Mouse (Mus musculus) common myeloid progenitor, adult 5-6 weeks (primary cell): ENCODE measurements around the gene Lpxn. TPM values are rescaled to one million over a fixed set of nuclear protein-coding genes. Genes with fewer than 3 reads are reported as not detected.

Experiments
- ATAC-seq: replicated peaks from 2 replicates; pipeline ENCODE4 v1.8.0; 2016; ENCODE audit warnings: low read depth, mild to moderate bottlenecking, moderate TSS enrichment, inconsistent platforms; ENCODE audit not compliant: poor library complexity, severe bottlenecking
- total RNA-seq: library from RNA; stranded (forward); fragments of 200-1000, 187-1606 nt; gene quantifications from 2 replicates; pipeline ENCODE4 v1.2.3, GENCODE M21; 2017

The Lpxn gene
- total RNA-seq, result 1.6 and 4.3 TPM in 2 replicates

- ATAC-seq, result peak; percentile 69
These were observed at the start of gene Lpxn, which contains the start of gene Zfp91 for GRCm38 (mm10) chr19:12795511-12796327. Gene Lpxn (plus strand): TSS chr19:12796193. Gene Zfp91 (minus strand): TSS chr19:12796126.

- no peak for ATAC-seq
These were observed 39.7 kb upstream of the Lpxn start for GRCm38 (mm10) chr19:12756286-12756685.

- no peak for ATAC-seq
These were observed 37.0 kb upstream of the Lpxn start for GRCm38 (mm10) chr19:12758936-12759478.

- no peak for ATAC-seq
These were observed 36.3 kb upstream of the Lpxn start for GRCm38 (mm10) chr19:12759656-12760055.

GRCm38 (mm10) chr19:12762212-12763130 is 33.5 kb upstream of the Lpxn start:
- no peak for ATAC-seq

GRCm38 (mm10) chr19:12765308-12765707 is 30.7 kb upstream of the Lpxn start, which contains the start of gene Cntf:
Gene Cntf (minus strand): TSS chr19:12765632.
- ATAC-seq, result no peak

GRCm38 (mm10) chr19:12770888-12771287 is 25.1 kb upstream of the Lpxn start:
- no peak for ATAC-seq

GRCm38 (mm10) chr19:12780437-12780836 is 15.6 kb upstream of the Lpxn start:
- ATAC-seq, result no peak

GRCm38 (mm10) chr19:12786803-12787395 is 9.1 kb upstream of the Lpxn start:
- no peak for ATAC-seq

GRCm38 (mm10) chr19:12787721-12788120 is 8.3 kb upstream of the Lpxn start:
- ATAC-seq, result no peak

- no peak for ATAC-seq
These were observed 3.6 kb upstream of the Lpxn start for GRCm38 (mm10) chr19:12792374-12792773.

GRCm38 (mm10) chr19:12794056-12795044 is 1.6 kb upstream of the Lpxn start:
- peak; percentile 39 for ATAC-seq

- ATAC-seq, result no peak
These were observed 883 bp upstream of the Lpxn start for GRCm38 (mm10) chr19:12795110-12795509.

- peak; percentile 48 for ATAC-seq
These were observed 437 bp downstream of the Lpxn start for GRCm38 (mm10) chr19:12796328-12796931.

- no peak for ATAC-seq
These were observed 1.1 kb downstream of the Lpxn start for GRCm38 (mm10) chr19:12797071-12797470.

- peak; percentile 9; the same call in 1 of the 2 replicates for ATAC-seq
These were observed 2.4 kb downstream of the Lpxn start for GRCm38 (mm10) chr19:12798404-12798803.

- ATAC-seq, result no peak
These were observed 3.1 kb downstream of the Lpxn start for GRCm38 (mm10) chr19:12799081-12799480.

- ATAC-seq, result no peak
These were observed 4.6 kb downstream of the Lpxn start for GRCm38 (mm10) chr19:12800621-12801020.
